In the genomic region with DNA sequence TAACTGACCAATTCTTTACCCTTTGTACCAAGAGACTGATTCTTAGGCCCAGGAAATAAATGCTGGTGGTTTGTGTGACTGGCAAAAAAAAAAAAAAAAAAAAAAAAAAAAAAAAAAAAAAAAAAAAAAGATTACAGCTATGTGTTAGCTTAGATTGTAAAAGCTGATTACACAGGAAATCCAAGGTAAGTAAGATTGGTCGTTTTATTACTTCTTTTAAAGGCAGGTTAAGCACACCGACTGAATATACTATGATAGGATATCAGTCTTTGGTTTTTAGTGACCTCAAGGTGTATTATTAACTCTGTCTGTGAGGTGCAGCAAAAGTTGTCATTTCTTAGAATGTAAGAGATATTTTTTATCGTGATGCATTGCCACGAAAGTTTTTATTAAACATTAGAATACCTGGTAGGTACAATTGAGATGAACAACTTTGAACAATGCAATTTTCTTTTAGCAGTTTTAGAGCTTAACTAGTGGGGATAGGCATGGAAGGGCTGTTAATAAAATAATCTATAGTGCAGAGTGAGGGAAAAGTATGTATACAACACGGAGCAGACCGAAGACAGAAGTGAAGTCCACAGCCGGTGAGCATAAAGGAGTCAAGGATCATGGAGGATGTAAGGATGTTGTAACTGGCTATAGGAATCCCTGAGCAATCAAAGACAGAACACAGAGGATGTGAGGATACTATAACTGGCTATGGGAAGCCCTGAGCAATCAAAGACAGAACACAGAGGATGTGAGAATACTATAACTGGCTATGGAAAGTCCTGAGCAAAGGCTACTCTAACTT, we compare ENCODE assay signal across 22 mouse cellular contexts. TPM values are rescaled to one million over a fixed set of nuclear protein-coding genes. Genes with fewer than 3 reads are reported as not detected.
"Had no signal": no experiment of that assay in that cellular context is flagged by ENCODE, and none has a peak within 500 bp of the region (broad histone marks: within the 10 kb centered on the region; RNA-seq: fewer than 3 reads in every experiment).

No protein-coding gene starts in this region.

- H3K9me3 ChIP-seq: neural tube, embryonic 15.5 days; stomach, embryonic 15.5 days had no signal

- H3K36me3 ChIP-seq: neural tube, embryonic 15.5 days; stomach, embryonic 15.5 days had no signal

- H3K4me1 ChIP-seq: neural tube, embryonic 15.5 days; stomach, embryonic 15.5 days had no signal

- H3K27ac ChIP-seq: neural tube, embryonic 15.5 days; stomach, embryonic 15.5 days; stomach, postnatal 0 days had no signal

- H3K27me3 ChIP-seq: neural tube, embryonic 15.5 days; stomach, embryonic 15.5 days had no signal

- H3K4me3 ChIP-seq: neural tube, embryonic 15.5 days; stomach, embryonic 15.5 days had no signal

- H3K9ac ChIP-seq: neural tube, embryonic 15.5 days; stomach, embryonic 15.5 days had no signal

- DNase-seq: right cerebral cortex, adult 18-20 months; right cerebral cortex, postnatal 14 days; right cerebral cortex, postnatal 25 days; right cerebral cortex, postnatal 4 days; spleen, adult 18-20 months; thymus, adult 18-20 months; thymus, adult 2 months; thymus, postnatal 14 days; thymus, postnatal 25 days; thymus, postnatal 36 days; thymus, postnatal 4 days had no signal

- H3K4me2 ChIP-seq: neural tube, embryonic 15.5 days; stomach, embryonic 15.5 days had no signal

RNA-seq across cellular contexts. Expression of a gene that starts 10.7 kb away (rescaled TPM):
- total RNA-seq: neutrophil, adult 5-6 weeks had no signal
- polyA plus RNA-seq: neural tube, embryonic 14.5 days; small intestine, adult 2 months; spleen, adult 2 months; stomach, embryonic 14.5 days; stomach, embryonic 15.5 days; stomach, embryonic 16.5 days; stomach, postnatal 0 days; thymus, adult 2 months; thymus, postnatal 0 days; urinary bladder, adult 2 months had no signal

RNA-seq across cellular contexts. Expression of a gene that starts 57.0 kb away (rescaled TPM):
- total RNA-seq: neutrophil, adult 5-6 weeks had no signal
- polyA plus RNA-seq: neural tube, embryonic 14.5 days; neural tube, embryonic 15.5 days; small intestine, adult 2 months; spleen, adult 2 months; stomach, embryonic 14.5 days; thymus, adult 2 months; thymus, postnatal 0 days had no signal

RNA-seq across cellular contexts. Expression of a gene that starts 57.1 kb away (rescaled TPM):
- total RNA-seq: neutrophil, adult 5-6 weeks had no signal
- polyA plus RNA-seq: neural tube, embryonic 14.5 days; neural tube, embryonic 15.5 days; small intestine, adult 2 months; spleen, adult 2 months; stomach, embryonic 14.5 days; stomach, embryonic 15.5 days; stomach, embryonic 16.5 days; stomach, postnatal 0 days; thymus, adult 2 months; thymus, postnatal 0 days; urinary bladder, adult 2 months had no signal
